Mouse (Mus musculus) urinary bladder, postnatal 25 days (tissue): ENCODE measurements around the gene Eva1b.

Experiments used
- DNase-seq: peaks from one replicate; pipeline ENCODE4 v3.0.0; 2022; ENCODE audit warnings: low spot score

Eva1b gene

DNA sequence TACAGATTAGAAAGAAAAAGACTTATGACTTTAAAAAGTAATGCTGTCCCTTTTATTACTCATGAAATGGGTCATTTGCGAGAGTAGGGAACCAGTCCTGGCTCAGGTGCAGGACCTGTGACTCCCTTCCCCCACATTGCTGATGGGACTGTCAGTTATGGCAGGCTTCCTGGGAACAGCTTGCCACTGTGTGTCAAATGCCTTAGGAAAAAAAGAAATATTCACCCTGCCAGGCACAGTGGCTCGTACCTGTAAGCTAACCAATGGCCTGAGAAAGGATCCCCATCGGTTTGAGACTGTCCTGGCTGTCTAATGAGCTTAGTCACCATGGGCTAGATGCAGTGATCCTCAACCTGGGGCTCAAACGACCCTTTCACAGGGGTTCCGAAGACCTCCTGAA is 27.5 kb upstream of the Eva1b start:
- DNase-seq: no peak

DNA sequence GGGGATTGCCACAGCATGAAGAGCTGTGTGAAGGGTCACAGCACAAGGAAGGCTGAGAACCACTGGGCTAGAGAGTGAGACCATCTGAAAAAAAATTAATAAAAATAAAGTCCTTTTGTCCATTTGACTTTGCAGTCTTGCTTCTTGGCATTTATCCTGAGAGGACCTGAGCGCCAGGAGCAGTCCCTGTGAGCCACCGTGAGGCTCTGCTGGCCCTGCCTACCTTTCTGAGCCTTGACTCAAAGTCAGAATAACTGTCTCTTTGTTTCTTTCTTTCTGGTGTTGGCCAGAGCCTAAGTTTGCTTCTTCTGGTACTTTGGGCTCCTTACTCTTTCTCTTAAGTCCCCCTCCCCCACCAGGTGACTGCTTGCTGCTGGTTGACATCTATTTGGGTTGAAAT is 27.0 kb upstream of the Eva1b start:
- no peak for DNase-seq

DNA sequence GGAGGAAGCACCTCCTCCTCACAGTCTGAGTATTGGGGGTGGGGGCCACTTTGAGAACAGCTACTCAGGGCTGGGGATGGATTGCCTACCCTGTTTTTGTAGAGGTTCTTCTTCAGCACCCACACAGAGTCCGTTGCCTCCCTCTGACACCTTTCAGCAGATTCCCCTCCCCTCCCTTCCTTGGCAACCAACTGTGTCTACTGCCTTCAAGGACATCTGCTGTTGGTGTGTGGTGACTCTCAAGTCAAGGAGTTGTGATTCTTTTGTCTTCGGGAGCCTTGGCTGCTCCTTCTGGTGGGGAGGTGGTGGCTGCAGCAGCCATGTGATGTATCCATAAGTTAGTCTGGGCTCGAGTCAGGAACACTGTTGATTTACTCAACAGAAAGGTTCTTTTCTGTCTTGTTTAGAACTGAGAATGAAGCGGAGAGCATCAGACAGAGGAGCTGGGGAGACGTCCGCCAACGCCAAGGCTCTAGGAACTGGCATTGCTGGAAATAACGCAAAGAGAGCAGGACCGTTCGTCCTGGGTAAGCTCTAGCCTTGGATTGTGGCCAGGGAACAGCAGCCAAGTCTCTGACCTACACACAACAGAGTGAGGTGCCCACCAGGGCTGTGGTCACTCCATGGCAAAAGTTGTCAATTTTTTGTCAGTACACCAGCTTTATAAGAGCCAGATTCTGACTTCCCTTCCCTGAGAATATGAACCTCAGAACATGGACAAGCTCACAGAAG is 24.1 kb upstream of the Eva1b start:
- DNase-seq: no peak

DNA sequence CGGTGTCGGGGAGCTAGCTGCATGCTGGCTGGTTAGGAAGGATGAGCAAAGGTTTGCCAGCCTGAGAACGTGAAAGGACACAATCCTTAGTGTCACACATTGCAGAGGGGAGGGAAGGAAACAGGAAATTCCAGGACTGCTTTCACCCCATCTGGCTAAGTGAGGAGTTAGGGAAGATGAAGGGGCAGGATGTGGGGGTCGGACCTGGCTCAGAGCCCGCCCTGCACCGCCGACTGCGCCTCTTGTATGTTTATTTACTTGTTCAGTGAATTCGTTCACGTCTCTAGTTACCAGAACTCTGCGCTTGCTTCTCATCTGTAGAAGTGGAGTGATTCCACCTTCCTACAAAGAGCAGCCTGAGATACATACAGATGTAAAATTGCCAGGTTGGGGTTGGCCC is 17.0 kb upstream of the Eva1b start:
- DNase-seq: no peak

DNA sequence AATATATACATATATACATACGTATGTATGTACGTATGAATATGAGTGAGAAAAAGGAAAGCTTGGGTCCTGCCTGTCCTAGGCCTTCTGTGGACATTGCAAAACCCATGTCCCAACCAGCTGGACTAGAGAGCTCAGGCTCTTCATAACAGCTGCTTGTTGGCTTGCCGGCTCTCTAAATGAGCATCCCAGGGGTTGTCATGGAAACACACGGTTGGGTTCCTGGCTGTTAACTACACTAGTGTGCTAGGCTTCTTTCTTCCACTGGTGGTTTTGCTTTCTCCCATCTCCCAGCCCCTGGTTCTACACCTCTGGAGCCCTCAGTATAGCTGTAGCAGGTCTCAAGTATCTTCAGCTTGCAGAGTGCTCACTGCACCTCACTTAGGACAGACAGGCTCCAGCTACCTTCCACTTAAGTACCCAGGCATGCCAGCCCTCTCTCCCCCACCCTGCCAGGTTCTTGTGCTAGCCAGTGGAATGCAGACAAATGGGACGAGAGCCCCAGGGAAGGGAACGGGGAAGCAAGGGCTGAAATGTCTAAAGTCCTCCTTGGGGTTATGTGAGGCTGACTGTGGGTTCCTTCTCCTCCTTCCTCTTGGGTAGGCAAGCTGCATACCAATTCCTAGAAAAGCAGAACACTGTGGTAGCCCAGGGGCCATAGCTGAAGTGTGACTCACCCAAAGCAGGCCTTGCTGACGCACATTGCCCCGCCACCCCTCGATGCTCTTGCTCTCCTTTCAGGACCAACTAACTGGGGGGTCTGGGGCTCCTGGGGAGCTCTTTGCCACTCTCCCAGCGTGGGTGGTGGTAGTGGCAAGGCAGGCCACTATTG is 16.0 kb upstream of the Eva1b start:
- DNase-seq: peak; percentile 29

DNA sequence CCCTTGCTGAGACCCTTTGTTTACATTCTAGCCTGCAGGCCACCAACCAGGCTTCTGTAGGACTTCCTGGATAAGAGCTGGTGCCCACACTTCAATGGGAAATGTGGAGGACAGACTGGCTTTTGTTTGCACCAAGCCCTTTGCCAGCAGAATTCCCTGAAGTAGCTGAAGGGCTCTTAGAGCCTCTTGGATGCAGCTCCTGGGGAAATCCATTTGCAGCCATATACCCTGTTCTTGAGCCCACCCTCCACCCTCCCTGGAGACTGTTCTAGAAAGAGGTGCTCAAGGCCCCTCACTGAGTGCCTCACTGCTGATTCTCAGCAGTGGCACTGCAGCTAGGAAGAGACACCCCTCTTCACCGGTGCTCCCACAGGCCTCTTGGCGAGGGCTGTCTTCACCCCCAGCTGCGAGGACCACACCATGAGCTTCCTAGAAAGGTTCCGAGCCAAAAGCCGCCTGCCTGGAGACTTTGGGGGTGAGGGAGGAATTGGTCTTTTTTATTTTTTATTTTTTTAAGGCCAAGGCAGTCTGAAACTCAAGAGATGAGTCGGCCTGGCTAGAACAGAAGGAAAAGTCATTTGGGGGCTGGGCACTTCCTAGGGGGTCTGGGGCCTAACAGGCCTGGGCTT is 14.8 kb upstream of the Eva1b start:
- no peak for DNase-seq

DNA sequence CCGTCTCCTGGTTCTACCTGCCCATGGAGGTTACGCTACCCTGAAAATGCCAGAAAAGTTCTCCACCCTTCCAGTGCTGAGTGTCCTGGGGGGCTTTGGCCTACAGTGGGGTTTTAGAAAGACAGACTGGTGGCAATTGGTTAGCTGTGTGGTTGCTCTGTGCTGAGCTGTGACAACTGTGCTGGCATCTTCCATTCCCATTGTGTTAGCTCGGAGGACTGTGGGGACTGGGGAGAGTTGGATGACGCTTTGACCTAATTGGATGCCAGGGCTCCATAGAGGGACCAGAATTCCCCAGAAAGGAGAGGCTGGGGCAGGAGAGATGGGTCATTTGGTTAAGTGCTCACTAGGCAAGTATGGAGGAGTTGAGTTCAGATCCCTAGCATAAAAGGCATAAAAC is 13.3 kb upstream of the Eva1b start:
- DNase-seq: no peak

DNA sequence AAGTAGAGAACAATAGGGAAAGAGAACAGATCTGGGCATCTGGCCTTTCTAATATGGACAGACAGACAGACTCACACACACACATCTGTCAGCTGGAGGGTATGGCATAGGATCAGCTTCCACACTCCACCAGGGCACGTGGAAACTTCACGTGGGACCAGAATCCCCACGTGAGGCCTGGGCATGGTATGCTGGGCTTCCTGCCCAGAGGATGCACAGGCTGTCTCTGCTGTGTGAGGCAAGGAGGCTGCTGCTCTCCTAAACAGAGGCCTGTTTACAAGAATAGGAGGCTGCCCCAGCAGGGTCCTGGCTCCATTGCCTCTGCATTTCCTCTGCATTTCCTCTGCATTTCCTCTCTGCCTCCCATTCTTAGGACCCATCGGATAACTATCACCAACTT is 12.9 kb upstream of the Eva1b start:
- no peak for DNase-seq

DNA sequence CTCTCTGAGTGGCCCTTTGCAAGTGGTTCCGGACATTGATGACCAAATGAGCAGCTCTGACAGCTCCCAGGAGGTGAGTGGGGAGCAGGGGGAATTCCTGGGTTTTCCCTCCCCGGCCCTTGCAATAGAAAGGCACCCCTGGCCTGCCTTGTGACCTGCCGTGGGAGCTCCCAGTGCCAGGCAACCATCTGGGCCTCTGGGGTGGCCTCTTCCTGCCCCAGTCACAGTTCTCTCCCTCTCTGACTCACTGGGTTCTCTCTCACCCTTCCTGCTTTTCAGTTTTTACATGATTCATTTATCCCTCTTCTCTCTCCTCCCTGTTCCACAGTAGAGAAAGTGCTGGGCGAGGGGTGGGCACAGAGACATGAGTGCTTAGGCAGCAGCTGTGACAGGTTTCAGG is 9.8 kb upstream of the Eva1b start:
- DNase-seq: no peak

DNA sequence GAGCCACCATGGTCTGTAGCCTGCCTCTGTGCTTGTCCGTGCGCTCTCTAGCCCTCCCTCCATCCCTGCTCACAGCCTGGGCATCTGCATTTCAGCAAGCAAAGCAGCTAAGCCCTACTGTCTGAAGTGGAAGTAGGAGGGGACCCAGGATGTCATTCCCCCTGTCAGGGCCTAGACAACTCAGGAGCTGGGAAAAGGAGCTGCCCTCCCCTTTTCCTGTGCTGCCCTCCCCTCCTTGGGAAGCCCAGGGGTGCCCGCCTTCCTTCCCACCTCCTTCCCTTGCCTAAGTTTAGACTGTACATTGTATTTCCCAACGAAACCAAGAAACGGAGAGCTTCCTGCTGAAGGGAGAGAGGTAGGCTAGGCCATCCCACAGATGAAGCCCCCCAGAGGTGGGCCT is 6.5 kb upstream of the Eva1b start:
- no peak for DNase-seq

DNA sequence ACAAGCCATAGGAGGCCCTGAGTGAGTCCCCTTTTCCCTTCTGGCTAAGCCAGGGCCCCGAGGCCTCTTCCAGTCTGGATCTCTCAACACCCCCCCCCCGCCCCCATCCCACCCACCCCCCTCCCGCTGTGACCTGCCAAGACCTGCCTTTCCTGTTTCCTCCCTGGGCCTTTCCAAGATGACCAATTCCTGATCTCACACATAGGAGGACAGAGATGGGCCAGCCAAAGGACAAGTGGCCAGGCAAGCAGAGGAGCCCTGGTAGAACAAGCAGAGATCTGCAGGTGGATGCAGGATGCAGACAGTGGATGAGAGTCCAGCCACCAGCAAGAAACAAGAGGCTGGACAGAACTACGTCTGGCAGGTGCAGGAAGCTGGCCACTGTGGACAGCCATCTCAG is 2.1 kb upstream of the Eva1b start:
- DNase-seq: no peak

DNA sequence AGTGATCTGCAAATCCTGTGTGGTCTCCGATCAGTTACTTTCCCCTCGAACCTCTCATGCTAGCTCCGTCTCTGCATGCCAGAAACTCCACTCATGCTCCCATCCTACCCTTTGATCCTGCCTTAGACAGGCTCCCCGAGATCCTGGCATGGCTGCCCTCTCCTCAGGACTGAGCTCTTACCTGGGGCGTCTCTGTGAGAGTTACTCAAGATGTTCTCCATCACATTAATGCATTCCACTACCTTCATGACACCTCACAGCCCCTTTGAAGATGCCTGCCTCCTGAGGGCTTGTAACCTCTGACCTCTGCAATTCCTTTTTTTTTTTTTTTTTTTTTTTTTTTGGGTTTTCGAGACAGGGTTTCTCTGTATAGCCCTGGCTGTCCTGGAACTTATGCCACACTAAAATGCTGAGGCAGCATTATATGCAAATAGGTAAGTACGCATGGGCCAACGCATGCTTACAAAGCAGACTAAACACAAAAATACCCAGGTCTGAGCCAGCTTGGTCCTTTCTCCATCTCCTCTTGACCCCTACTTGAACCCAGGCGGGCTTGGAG is 491 bp upstream of the Eva1b start:
- DNase-seq: no peak

DNA sequence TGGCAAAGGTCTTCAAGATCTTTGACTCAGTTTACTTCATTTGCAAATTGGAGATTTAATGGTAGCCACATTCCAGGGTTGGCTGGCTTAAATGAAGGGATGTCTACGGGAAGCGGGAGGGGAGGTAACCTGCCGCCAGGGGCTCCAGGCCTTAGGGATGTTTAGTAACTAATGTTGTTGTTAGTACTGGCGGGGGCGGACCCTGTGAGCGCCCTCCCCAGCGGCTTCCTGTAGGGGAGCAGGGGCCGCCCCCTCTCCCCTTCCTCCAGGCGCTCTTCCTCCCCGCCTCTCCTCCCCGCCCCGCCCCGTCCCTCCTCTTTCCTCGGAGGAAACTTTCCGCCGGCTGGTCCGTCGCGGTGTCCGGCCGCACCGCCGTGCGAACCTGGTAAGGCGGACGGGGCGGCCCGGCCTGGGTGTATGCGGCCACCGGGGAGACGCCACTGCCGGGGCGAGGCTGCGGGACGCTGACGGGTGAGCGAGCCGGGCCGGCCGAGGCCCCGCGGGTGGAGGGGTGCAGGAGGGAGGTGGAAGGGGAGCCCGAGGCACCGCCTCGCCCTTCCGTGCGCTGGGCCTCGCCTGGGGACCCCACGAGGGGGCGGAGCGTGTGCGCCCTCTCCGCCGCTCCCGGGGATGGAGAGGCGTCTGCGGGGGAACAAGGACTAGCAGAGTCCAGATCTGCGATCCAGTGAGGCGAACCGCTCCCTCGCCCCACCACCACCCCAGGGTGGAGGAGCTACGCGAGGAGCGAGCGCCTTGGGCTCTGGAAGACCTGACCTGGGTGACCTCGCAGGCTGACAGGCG is 817 bp downstream of the Eva1b start:
- peak; percentile 49 for DNase-seq

DNA sequence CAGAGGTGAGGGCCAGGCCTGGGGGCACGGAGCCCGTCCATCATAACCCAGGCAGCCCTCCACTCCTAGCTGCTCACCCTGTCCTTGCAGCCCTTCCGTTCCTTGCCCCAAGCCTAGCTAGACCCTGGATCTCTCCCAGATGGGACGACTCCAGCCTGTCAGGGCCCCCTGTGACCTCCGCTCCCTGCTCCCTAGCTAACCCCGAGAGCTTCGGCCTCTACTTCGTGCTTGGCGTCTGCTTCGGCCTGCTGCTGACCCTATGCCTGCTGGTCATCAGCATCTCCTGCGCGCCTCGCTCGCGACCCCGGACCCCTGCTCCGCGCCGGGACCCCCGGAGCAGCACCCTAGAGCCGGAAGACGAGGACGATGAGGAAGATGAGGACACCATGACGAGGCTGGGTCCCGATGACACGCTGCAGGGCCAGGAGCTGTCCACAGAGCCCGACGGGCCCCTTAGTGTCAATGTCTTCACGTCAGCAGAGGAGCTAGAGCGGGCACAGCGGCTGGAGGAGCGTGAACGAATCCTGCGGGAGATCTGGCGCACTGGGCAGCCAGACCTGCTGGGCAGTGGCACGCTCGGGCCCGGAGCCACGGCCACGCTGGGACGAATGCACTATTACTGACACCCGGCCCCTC is 1.6 kb downstream of the Eva1b start:
- no peak for DNase-seq

DNA sequence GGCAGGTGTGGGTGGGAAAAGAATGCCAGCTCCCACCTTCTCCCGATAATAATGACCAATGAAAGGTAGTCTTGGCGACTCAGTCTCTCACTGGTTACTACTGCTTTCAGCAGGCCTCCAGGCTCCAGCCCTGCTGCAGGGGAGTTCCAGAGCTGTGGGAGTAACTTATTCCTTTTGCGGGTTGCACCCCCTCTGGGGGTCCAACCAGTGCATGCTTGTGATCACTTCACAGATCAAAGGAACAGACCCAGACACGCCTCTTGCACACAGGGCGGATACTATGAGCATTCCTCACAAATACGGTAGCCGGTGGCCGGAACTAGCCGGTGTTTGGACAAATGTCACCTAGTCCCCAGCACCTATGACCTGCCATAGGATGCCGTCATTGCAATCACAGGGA is 2.3 kb downstream of the Eva1b start:
- no peak for DNase-seq

DNA sequence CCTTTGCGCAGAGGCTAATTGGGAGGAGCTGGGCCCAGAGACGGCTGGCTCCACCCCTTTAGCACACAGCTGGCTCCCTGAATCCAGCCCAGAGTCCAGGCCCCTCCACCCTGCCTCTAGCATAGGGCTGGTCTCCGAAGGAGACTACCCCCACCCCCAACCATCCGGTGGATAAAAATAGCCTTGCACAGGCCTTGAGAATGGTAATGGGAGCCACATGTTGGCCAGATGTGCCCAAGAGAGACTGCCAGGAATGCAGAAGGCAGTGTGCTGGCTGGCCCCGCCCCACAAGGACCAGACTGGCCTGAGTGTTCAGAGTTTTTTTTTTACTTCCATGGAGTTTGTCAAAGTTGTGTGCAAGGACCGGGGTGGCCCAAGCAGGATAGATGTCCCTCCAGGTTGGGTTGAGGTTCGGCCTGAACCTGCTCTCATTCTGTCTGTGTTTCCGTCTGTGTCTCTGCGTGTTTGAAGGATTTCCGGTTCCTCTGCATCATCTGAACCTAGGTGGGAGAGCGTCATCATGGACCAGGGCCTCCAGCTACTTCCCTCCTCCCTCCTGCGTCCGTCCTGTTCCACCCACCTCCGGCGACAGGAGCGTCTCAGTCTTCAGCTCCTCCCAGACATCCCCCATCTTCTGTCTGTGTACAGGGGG is 2.9 kb downstream of the Eva1b start:
- DNase-seq: peak; percentile 28

DNA sequence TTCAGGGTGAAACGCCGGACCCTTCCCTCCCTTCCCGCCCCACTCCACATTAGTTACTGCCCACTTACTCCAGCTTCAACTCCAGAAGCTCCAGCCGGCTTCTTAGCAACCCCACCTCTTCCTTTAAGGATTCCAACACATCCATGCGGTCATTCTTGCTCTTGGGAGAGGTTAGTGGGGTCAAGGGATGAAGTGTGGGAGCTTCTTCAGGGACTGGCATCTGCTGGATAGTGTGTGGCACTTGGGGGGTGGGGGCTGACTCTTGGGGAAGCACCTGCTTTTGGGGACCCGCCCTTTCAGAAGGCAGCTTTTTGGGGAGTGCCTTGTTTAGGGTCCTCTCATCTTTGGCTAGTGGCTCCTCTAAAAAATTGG is 3.4 kb downstream of the Eva1b start:
- DNase-seq: no peak

DNA sequence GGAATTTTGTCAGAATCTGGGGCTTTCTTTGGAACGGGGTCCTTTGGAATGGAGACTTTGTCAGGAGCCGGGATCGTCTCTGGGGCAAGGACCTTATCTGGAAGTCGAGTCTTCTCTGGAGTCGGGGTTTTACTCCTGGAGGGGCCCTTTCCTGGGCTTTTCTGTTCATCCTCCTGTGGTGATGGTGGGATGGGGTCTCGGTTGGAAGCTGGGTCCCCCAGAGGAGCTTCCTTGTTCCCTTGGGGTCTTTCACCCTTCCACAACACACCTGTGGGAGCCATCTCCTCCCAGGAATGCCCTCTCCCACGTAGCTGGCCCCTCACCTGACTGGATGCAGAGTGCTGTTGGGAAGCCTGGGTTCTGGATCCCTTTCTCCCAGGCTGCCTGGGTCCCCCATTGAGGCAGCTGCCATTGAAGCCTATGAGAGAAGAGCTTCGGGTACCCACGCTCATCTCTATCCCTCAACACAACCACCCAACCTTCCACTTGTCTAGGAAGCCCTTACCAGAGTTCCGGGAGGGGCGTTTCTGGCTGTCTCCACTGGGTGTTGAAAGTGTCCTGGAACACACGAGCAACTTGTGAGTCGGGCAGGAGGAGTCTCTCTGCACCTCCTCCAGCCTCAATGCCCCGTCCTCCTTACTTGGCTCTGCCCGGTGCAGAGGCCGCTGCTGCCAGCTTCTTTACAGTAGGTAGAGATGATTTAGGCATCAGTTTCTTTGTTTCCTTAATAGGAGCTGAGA is 4.3 kb downstream of the Eva1b start:
- DNase-seq: no peak

DNA sequence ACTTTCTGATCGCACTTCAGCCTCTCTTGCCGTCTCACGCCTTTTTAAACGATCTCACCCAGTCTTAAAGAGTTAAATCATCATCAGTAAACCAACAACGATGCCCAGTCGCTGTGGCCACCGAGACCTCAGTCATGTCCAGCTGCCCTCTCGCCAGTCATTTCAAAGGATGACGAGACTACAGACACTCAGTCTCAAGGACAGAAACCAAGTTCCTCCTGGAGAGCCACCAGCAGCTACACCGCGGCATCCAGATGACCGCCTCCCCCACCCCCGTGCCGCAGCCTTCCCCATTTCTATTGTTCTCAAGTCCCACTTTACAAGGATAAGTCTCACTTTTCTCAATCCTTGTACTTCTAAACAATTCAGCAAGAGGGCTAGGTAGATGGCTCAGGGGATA is 5.3 kb downstream of the Eva1b start:
- DNase-seq: no peak

DNA sequence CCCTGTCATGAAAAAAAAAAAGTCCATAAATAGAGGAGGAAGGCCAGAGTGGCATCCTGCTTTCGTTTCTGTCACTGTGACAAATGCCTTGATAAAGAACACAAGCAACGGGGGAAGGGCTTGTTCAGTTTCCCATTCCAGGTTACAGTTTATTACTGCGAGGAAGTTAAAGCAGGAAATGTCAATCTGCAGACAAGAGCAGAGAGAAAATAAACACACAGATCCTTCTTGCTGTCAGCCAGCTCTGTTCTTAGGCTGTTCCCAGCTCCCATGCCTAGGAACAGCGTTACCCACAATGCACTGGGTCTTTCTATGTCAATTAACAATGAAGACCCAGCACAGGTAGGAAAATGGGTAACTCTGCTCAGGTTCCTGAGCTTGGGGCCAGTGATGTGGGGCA is 7.6 kb downstream of the Eva1b start:
- DNase-seq: no peak
